Mouse (Mus musculus): ENCODE data around the gene Ndrg3.

DNA sequence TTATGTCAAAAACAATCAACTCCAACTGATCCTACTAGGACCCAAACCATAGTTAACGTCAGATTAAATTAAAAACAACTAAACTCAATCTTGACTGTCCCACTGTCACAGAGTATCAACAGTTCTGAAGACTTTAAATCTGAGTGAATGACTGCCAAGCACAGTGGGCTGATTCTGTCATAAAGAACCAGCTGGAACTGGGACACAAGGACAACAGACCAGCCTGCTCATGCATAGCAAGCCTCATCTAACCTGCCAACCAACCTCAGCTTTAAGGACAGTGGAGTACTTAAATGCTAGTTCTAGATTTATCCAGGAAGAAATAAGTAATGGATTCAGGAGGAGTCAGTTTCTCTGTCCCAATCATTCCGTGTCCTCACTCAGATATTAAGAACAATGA is 34.8 kb downstream of the Ndrg3 start:
- no peak for TF ChIP-seq CTCF (IDR thresholded peaks at IDR 0.05; ENCODE audit: borderline replicate concordance, insufficient read depth, low read length)
- TF ChIP-seq POLR2A (IDR thresholded peaks at IDR 0.05; ENCODE audit: low read depth, low read length), result no peak

All from embryonic fibroblast, embryonic 13.5 days (primary cell).